Mouse (Mus musculus): ENCODE measurements at regions not wholly inside any gene's neighbourhood (a gene's known extent, or its start where the extent isn't known, plus 50 kb on each side); places are given as distances from the start of the nearest gene placed in this dataset.
"Not testable (repeated sequence)": the region's sequence is repeated elsewhere in the genome, so short reads cannot be mapped to it uniquely, and the experiment has no call there.

- H3K36me3 ChIP-seq (ENCODE audit: insufficient read depth); H3K9me3 ChIP-seq (ENCODE audit: low read depth, low read length); H3K27ac ChIP-seq (ENCODE audit: low read depth); H3K9ac ChIP-seq; DNase-seq; H3K27me3 ChIP-seq (ENCODE audit: insufficient read depth, low read length); H3K4me1 ChIP-seq (ENCODE audit: insufficient read depth); H3K4me3 ChIP-seq (ENCODE audit: low read depth, low read length); H3K4me2 ChIP-seq: not testable (repeated sequence)
- peak; percentile 65 for TF ChIP-seq CTCF (IDR thresholded peaks at IDR 0.05; ENCODE audit: low read depth)
- 35% methylated on average over 6 of the region's 6 CpGs for WGBS
- 0 out of 2 replicates have a peak, but pooled peaks have one; percentile 6 for ATAC-seq (ENCODE audit: insufficient read depth)
Measured at GRCm38 (mm10) chr12:21525567-21525966, 108.1 kb upstream of the Ywhaq start.

- no peaks in the 10 kb centered on the region for H3K4me1 ChIP-seq (ENCODE audit: insufficient read depth)
Measured at GRCm38 (mm10) chr12:21522621-21523020, 105.2 kb upstream of the Ywhaq start.

GRCm38 (mm10) chr12:21519058-21519457 lies 101.6 kb upstream of the Ywhaq start:
- ATAC-seq (ENCODE audit: insufficient read depth) (no peak), DNase-seq (no peak)
- TF ChIP-seq CTCF (IDR thresholded peaks at IDR 0.05; ENCODE audit: low read depth), result no peak
- Histone ChIP-seq H3K9ac (no peak overlapping the region), H3K4me3 (ENCODE audit: low read depth, low read length) (no peak overlapping the region), H3K36me3 (ENCODE audit: insufficient read depth) (no peaks in the 10 kb centered on the region), H3K27ac (ENCODE audit: low read depth) (no peak overlapping the region), H3K9me3 (ENCODE audit: low read depth, low read length) (0 out of 2 replicates have a peak, but pooled peaks cover 3% of the 10 kb centered on the region), H3K4me1 (ENCODE audit: insufficient read depth) (no peaks in the 10 kb centered on the region), H3K4me2 (no peak overlapping the region), H3K27me3 (ENCODE audit: insufficient read depth, low read length) (no peaks in the 10 kb centered on the region)
- WGBS, result 51% methylated on average over 3 of the region's 3 CpGs

More at GRCm38 (mm10) chr12:21522621-21523020, 105.2 kb upstream of the Ywhaq start:
- 0 out of 2 replicates have a peak, but pooled peaks cover 2% of the 10 kb centered on the region for H3K9me3 ChIP-seq (ENCODE audit: low read depth, low read length)
- DNase-seq (no peak), ATAC-seq (ENCODE audit: insufficient read depth) (no peak)
- WGBS, result 57% methylated on average over 3 of the region's 3 CpGs
- TF ChIP-seq CTCF (IDR thresholded peaks at IDR 0.05; ENCODE audit: low read depth), result no peak
- no peak overlapping the region for H3K4me2 ChIP-seq
- H3K27me3 ChIP-seq (ENCODE audit: insufficient read depth, low read length), result no peaks in the 10 kb centered on the region
- H3K36me3 ChIP-seq (ENCODE audit: insufficient read depth), result no peaks in the 10 kb centered on the region
- H3K4me3 ChIP-seq (ENCODE audit: low read depth, low read length), result no peak overlapping the region
- no peak overlapping the region for H3K27ac ChIP-seq (ENCODE audit: low read depth)
- no peak overlapping the region for H3K9ac ChIP-seq

- no peak for ATAC-seq (ENCODE audit: insufficient read depth)
- 36% methylated on average over 2 of the region's 2 CpGs for WGBS
Measured at GRCm38 (mm10) chr12:21512736-21513135, 95.3 kb upstream of the Ywhaq start.

GRCm38 (mm10) chr12:21511043-21511665 lies 93.7 kb upstream of the Ywhaq start:
- Histone ChIP-seq H3K9me3 (ENCODE audit: low read depth, low read length) (no peaks in the 10 kb centered on the region), H3K27me3 (ENCODE audit: insufficient read depth, low read length) (no peaks in the 10 kb centered on the region), H3K4me3 (ENCODE audit: low read depth, low read length) (no peak overlapping the region), H3K4me1 (ENCODE audit: insufficient read depth) (no peaks in the 10 kb centered on the region), H3K9ac (no peak overlapping the region), H3K4me2 (no peak overlapping the region), H3K27ac (ENCODE audit: low read depth) (no peak overlapping the region), H3K36me3 (ENCODE audit: insufficient read depth) (no peaks in the 10 kb centered on the region)
- no peak for TF ChIP-seq CTCF (IDR thresholded peaks at IDR 0.05; ENCODE audit: low read depth)
- ATAC-seq (ENCODE audit: insufficient read depth) (no peak), DNase-seq (no peak)
- WGBS, result 75% methylated on average over 8 of the region's 8 CpGs

More at GRCm38 (mm10) chr12:21512736-21513135, 95.3 kb upstream of the Ywhaq start:
- peak; percentile 9 for DNase-seq
- no peaks in the 10 kb centered on the region for H3K36me3 ChIP-seq (ENCODE audit: insufficient read depth)
- H3K4me1 ChIP-seq (ENCODE audit: insufficient read depth), result no peaks in the 10 kb centered on the region
- H3K9me3 ChIP-seq (ENCODE audit: low read depth, low read length), result 0 out of 2 replicates have a peak, but pooled peaks cover 2% of the 10 kb centered on the region
- no peak overlapping the region for H3K4me3 ChIP-seq (ENCODE audit: low read depth, low read length)
- no peak overlapping the region for H3K4me2 ChIP-seq
- H3K9ac ChIP-seq, result no peak overlapping the region
- H3K27ac ChIP-seq (ENCODE audit: low read depth), result no peak overlapping the region
- no peaks in the 10 kb centered on the region for H3K27me3 ChIP-seq (ENCODE audit: insufficient read depth, low read length)
- no peak for TF ChIP-seq CTCF (IDR thresholded peaks at IDR 0.05; ENCODE audit: low read depth)

- no peak overlapping the region for H3K27ac ChIP-seq (ENCODE audit: low read depth)
- no peak overlapping the region for H3K4me2 ChIP-seq
- no peaks in the 10 kb centered on the region for H3K27me3 ChIP-seq (ENCODE audit: insufficient read depth, low read length)
- no peak for TF ChIP-seq CTCF (IDR thresholded peaks at IDR 0.05; ENCODE audit: low read depth)
- DNase-seq, result no peak
- H3K36me3 ChIP-seq (ENCODE audit: insufficient read depth), result no peaks in the 10 kb centered on the region
- no peaks in the 10 kb centered on the region for H3K4me1 ChIP-seq (ENCODE audit: insufficient read depth)
- peak; percentile 52; the same call in 1 of the 2 replicates for ATAC-seq (ENCODE audit: insufficient read depth)
- no peak overlapping the region for H3K4me3 ChIP-seq (ENCODE audit: low read depth, low read length)
- WGBS, result 7% methylated on average over 1 of the region's 1 CpGs
- H3K9ac ChIP-seq, result no peak overlapping the region
- H3K9me3 ChIP-seq (ENCODE audit: low read depth, low read length), result no peaks in the 10 kb centered on the region
Measured at GRCm38 (mm10) chr12:21507080-21507479, 89.6 kb upstream of the Ywhaq start.

- H3K27me3 ChIP-seq (ENCODE audit: insufficient read depth, low read length), result no peaks in the 10 kb centered on the region
- DNase-seq (no peak), ATAC-seq (ENCODE audit: insufficient read depth) (no peak)
- no peak for TF ChIP-seq CTCF (IDR thresholded peaks at IDR 0.05; ENCODE audit: low read depth)
- no peaks in the 10 kb centered on the region for H3K4me1 ChIP-seq (ENCODE audit: insufficient read depth)
- H3K27ac ChIP-seq (ENCODE audit: low read depth), result no peak overlapping the region
- no peaks in the 10 kb centered on the region for H3K9me3 ChIP-seq (ENCODE audit: low read depth, low read length)
- no peak overlapping the region for H3K4me2 ChIP-seq
- no peak overlapping the region for H3K9ac ChIP-seq
- no peaks in the 10 kb centered on the region for H3K36me3 ChIP-seq (ENCODE audit: insufficient read depth)
- WGBS, result 66% methylated on average over 6 of the region's 6 CpGs
- no peak overlapping the region for H3K4me3 ChIP-seq (ENCODE audit: low read depth, low read length)
Measured at GRCm38 (mm10) chr12:21505731-21506368, 88.4 kb upstream of the Ywhaq start.

Data from lung, embryonic 14.5 days (tissue).